Mouse (Mus musculus) lung, postnatal 0 days (tissue): Measurements from ENCODE around the gene Plpp7.

Experiments used
- CTCF ChIP-seq: IDR thresholded peaks from 2 replicates; pipeline ENCODE4 v1.5.1; 2016; ENCODE audit warnings: antibody characterized with exemption, mild to moderate bottlenecking
- EP300 ChIP-seq: IDR thresholded peaks from 2 replicates; pipeline ENCODE4 v1.6.1; 2016; ENCODE audit warnings: antibody characterized with exemption, mild to moderate bottlenecking, control low read depth

DNA sequence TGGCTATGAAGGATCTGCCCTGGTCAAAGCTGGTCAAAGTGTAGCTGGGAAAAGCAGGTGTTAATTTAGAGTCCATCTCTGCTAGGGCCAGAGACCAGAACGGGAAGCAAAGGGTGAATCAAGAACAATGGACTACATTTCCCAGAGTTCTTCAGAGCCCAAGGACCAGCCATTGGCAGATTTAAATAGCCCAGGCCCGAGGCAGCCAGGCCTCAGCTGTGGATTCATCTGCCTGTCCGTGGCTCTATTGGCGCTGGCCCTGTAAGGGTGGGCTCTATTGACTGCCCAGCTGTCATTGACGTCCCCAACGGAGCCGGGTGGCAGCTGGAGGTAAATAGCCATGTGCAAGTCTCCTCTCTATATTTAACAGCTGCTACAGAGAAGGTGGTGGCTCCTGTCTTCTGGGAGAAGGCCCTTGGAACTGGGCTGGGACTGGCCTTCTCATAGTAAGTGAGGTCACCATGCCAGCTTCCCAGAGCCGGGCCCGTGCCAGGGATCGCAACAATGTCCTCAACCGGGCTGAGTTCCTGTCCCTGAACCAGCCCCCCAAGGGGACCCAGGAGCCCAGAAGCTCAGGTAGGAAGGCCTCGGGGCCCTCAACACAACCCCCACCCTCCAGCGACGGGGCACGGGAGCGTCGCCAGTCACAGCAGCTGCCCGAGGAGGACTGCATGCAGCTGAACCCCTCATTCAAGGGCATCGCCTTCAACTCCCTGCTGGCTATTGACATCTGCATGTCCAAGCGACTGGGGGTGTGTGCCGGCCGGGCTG lies at the start of gene Plpp7:
- TF ChIP-seq CTCF: no peak
- no peak for TF ChIP-seq EP300
